Mouse (Mus musculus) MEL (cell line): ENCODE data around the gene Hax1. TPM values are rescaled to one million over a fixed set of nuclear protein-coding genes. Genes with fewer than 3 reads are reported as not detected.

Source experiments
- DNase-seq: peaks from one replicate; pipeline ENCODE4 v3.0.0; 2011; ENCODE audit warnings: low read depth, low spot score
- H3K27ac ChIP-seq: 2 replicates; pipeline ENCODE4 v1.5.1; 2012; ENCODE audit warnings: low read depth, mild to moderate bottlenecking, control low read depth, low read length, moderate library complexity; ENCODE audit not compliant: control insufficient read depth
- H3K27me3 ChIP-seq, 2 experiments: fragments of 150-350 bp in 1 of 2; sonication (generic) in 1 of 2; 2 replicates each; pipeline ENCODE4 v1.6.1; 2012; ENCODE audit warnings: low read length in 2 of 2, mild to moderate bottlenecking in 2 of 2, improper control_type of control experiment in 1 of 2, moderate library complexity in 1 of 2; ENCODE audit not compliant: insufficient read depth in 2 of 2, control insufficient read depth in 1 of 2
- H3K36me3 ChIP-seq, 2 experiments: 2 replicates each; pipeline ENCODE4 v1.6.1; 2012 to 2014; ENCODE audit warnings: low read length in 2 of 2, improper control_type of control experiment in 1 of 2, inconsistent platforms in 1 of 2, mild to moderate bottlenecking in 1 of 2; ENCODE audit not compliant: insufficient read depth in 2 of 2, control insufficient read depth in 1 of 2
- H3K4me1 ChIP-seq, 2 experiments: fragments of 150-350 bp in 1 of 2; sonication (generic) in 1 of 2; 2 replicates each; pipeline ENCODE4 v1.6.1; 2012; ENCODE audit warnings: low read length in 2 of 2, improper control_type of control experiment in 1 of 2, mild to moderate bottlenecking in 1 of 2; ENCODE audit not compliant: insufficient read depth in 2 of 2, control insufficient read depth in 1 of 2
- H3K4me3 ChIP-seq, 2 experiments: fragments of 150-350 bp in 1 of 2; sonication (generic) in 1 of 2; 2 replicates each; pipeline ENCODE4 v1.5.1; 2012; ENCODE audit warnings: low read depth in 2 of 2, low read length in 2 of 2, mild to moderate bottlenecking in 2 of 2, moderate library complexity in 2 of 2, control low read depth in 1 of 2, improper control_type of control experiment in 1 of 2; ENCODE audit not compliant: control insufficient read depth in 1 of 2, insufficient read depth in 1 of 2
- H3K79me2 ChIP-seq: 2 replicates; pipeline ENCODE4 v1.6.1; 2012; ENCODE audit warnings: mild to moderate bottlenecking, low read length, moderate library complexity; ENCODE audit not compliant: control insufficient read depth, poor library complexity, insufficient read depth
- H3K9ac ChIP-seq: 2 replicates; pipeline ENCODE4 v1.6.1; 2012; ENCODE audit warnings: low read depth, mild to moderate bottlenecking, control low read depth, low read length, moderate library complexity; ENCODE audit not compliant: control insufficient read depth, poor library complexity, severe bottlenecking
- H3K9me3 ChIP-seq: fragments of 150-350 bp; sonication (generic); replicated peaks from 2 replicates; pipeline ENCODE4 v1.6.1; 2012; ENCODE audit warnings: mild to moderate bottlenecking, low read length, improper control_type of control experiment, moderate library complexity; ENCODE audit not compliant: insufficient read depth
- BHLHE40 ChIP-seq: IDR thresholded peaks from 2 replicates; pipeline ENCODE4 v1.6.1; 2012; ENCODE audit warnings: low read depth, mild to moderate bottlenecking, inconsistent platforms, low read length, improper control_type of control experiment, borderline replicate concordance
- CHD1 ChIP-seq: IDR thresholded peaks from 2 replicates; pipeline ENCODE4 v1.6.1; 2012; ENCODE audit warnings: low read depth, mild to moderate bottlenecking, inconsistent platforms, low read length, improper control_type of control experiment
- CTCF ChIP-seq, 3 experiments: IDR thresholded peaks in 2 of 3; conservative IDR thresholded peaks in 1 of 3; 2 replicates each; pipeline ENCODE4 v1.5.1; 2011 to 2012; ENCODE audit warnings: low read length in 3 of 3, low read depth in 2 of 3, mild to moderate bottlenecking in 2 of 3, improper control_type of control experiment in 1 of 3, inconsistent platforms in 1 of 3, mixed read lengths in 1 of 3, moderate library complexity in 1 of 3; ENCODE audit not compliant: control insufficient read depth in 1 of 3, insufficient read depth in 1 of 3, poor library complexity in 1 of 3, severe bottlenecking in 1 of 3
- E2F4 ChIP-seq: IDR thresholded peaks from 2 replicates; pipeline ENCODE4 v1.6.1; 2011; ENCODE audit warnings: low read depth, low read length, improper control_type of control experiment, borderline replicate concordance
- ELF1 ChIP-seq: IDR thresholded peaks from 2 replicates; pipeline ENCODE4 v1.6.1; 2014; ENCODE audit warnings: low read depth, mild to moderate bottlenecking, inconsistent platforms, low read length, improper control_type of control experiment, moderate library complexity
- EP300 ChIP-seq, 2 experiments: IDR thresholded peaks; 2 replicates each; pipeline ENCODE4 v1.6.1; 2011; ENCODE audit warnings: improper control_type of control experiment in 2 of 2, low read length in 2 of 2, low read depth in 1 of 2, mild to moderate bottlenecking in 1 of 2
- ETS1 ChIP-seq: IDR thresholded peaks from 2 replicates; pipeline ENCODE4 v1.6.1; 2012; ENCODE audit warnings: low read depth, mild to moderate bottlenecking, inconsistent platforms, low read length, improper control_type of control experiment, moderate library complexity
- MAFK ChIP-seq: IDR thresholded peaks from 2 replicates; pipeline ENCODE4 v1.6.1; 2011; ENCODE audit warnings: low read depth, mild to moderate bottlenecking, low read length, improper control_type of control experiment, borderline replicate concordance
- MAX ChIP-seq: IDR thresholded peaks from 2 replicates; pipeline ENCODE4 v1.6.1; 2011; ENCODE audit warnings: low read length, improper control_type of control experiment
- MAZ ChIP-seq: IDR thresholded peaks from 2 replicates; pipeline ENCODE4 v1.6.1; 2012; ENCODE audit warnings: low read depth, mild to moderate bottlenecking, inconsistent platforms, low read length, improper control_type of control experiment
- MEF2A ChIP-seq: IDR thresholded peaks from 2 replicates; pipeline ENCODE4 v1.6.1; 2014; ENCODE audit warnings: low read depth, mild to moderate bottlenecking, inconsistent platforms, low read length, improper control_type of control experiment; ENCODE audit not compliant: poor library complexity, insufficient replicate concordance, severe bottlenecking; ENCODE audit errors: extremely low read depth
- MXI1 ChIP-seq: IDR thresholded peaks from 2 replicates; pipeline ENCODE4 v1.6.1; 2011; ENCODE audit warnings: mild to moderate bottlenecking, low read depth, low read length, improper control_type of control experiment
- NELFE ChIP-seq: IDR thresholded peaks from 2 replicates; pipeline ENCODE4 v1.6.1; 2011; ENCODE audit warnings: low read depth, low read length, improper control_type of control experiment
- POLR2AphosphoS5 ChIP-seq: IDR thresholded peaks from 2 replicates; pipeline ENCODE4 v1.6.1; 2012; ENCODE audit warnings: low read depth, borderline replicate concordance, mild to moderate bottlenecking, inconsistent platforms, low read length, moderate library complexity, mixed read lengths
- RAD21 ChIP-seq: IDR thresholded peaks from 2 replicates; pipeline ENCODE4 v1.6.1; 2011; ENCODE audit warnings: mild to moderate bottlenecking, low read depth, low read length, improper control_type of control experiment
- RCOR1 ChIP-seq: IDR thresholded peaks from 2 replicates; pipeline ENCODE4 v1.6.1; 2012; ENCODE audit warnings: low read depth, mild to moderate bottlenecking, inconsistent platforms, low read length, improper control_type of control experiment
- SIN3A ChIP-seq: IDR thresholded peaks from 2 replicates; pipeline ENCODE4 v1.6.1; 2012; ENCODE audit warnings: low read length, improper control_type of control experiment, inconsistent platforms
- SMC3 ChIP-seq: IDR thresholded peaks from 2 replicates; pipeline ENCODE4 v1.6.1; 2011; ENCODE audit warnings: low read depth, low read length, improper control_type of control experiment
- TAL1 ChIP-seq: IDR thresholded peaks from 2 replicates; pipeline ENCODE4 v1.6.1; 2012; ENCODE audit warnings: mild to moderate bottlenecking, inconsistent platforms, low read length, moderate library complexity, mixed read lengths
- TCF12 ChIP-seq: IDR thresholded peaks from 2 replicates; pipeline ENCODE4 v1.6.1; 2014; ENCODE audit warnings: low read depth, mild to moderate bottlenecking, inconsistent platforms, low read length, improper control_type of control experiment, moderate library complexity
- UBTF ChIP-seq: IDR thresholded peaks from 2 replicates; pipeline ENCODE4 v1.6.1; 2012; ENCODE audit warnings: low read depth, mild to moderate bottlenecking, inconsistent platforms, low read length, improper control_type of control experiment, moderate library complexity, borderline replicate concordance; ENCODE audit not compliant: insufficient read depth
- USF1 ChIP-seq: IDR thresholded peaks from 2 replicates; pipeline ENCODE4 v1.6.1; 2014; ENCODE audit warnings: low read depth, mild to moderate bottlenecking, inconsistent platforms, low read length, improper control_type of control experiment, moderate library complexity
- USF2 ChIP-seq, 2 experiments: IDR thresholded peaks; 2 replicates each; pipeline ENCODE4 v1.6.1; 2011 to 2012; ENCODE audit warnings: improper control_type of control experiment in 2 of 2, low read length in 2 of 2, borderline replicate concordance in 1 of 2, inconsistent platforms in 1 of 2, low read depth in 1 of 2, mild to moderate bottlenecking in 1 of 2; ENCODE audit not compliant: insufficient read depth in 1 of 2
- ZKSCAN1 ChIP-seq: IDR thresholded peaks from 2 replicates; pipeline ENCODE4 v1.6.1; 2012; ENCODE audit warnings: low read depth, mild to moderate bottlenecking, inconsistent platforms, low read length, improper control_type of control experiment, moderate library complexity
- ZMIZ1 ChIP-seq: IDR thresholded peaks from 2 replicates; pipeline ENCODE4 v1.6.1; 2012; ENCODE audit warnings: low read depth, mild to moderate bottlenecking, inconsistent platforms, low read length, improper control_type of control experiment, moderate library complexity
- ZNF384 ChIP-seq: IDR thresholded peaks from 2 replicates; pipeline ENCODE4 v1.6.1; 2012; ENCODE audit warnings: low read depth, mild to moderate bottlenecking, inconsistent platforms, low read length, improper control_type of control experiment
- polyA plus RNA-seq, 2 experiments: library from polyadenylated mRNA; stranded (reverse) in 1 of 2; unstranded in 1 of 2; fragments of >175 nt in 1 of 2; fragments of >200 nt in 1 of 2; gene quantifications; 2 replicates each; pipeline versions ENCODE4 v1.2.1 to v1.2.4; 2012; ENCODE audit warnings: low replicate concordance in 2 of 2, low read depth in 1 of 2; ENCODE audit not compliant: insufficient read length in 2 of 2, insufficient read depth in 1 of 2, missing spikeins in 1 of 2
- total RNA-seq: library from RNA; depleted of rRNA; stranded (reverse); fragments of 300-350 nt; gene quantifications from 2 replicates; pipeline ENCODE4 v1.2.3, GENCODE M21; 2012

Hax1 gene
- total and polyA plus RNA-seq, 3 experiments = 232 to 322 TPM; not detected in 1

- TF ChIP-seq EP300 (IDR thresholded peaks at IDR 0.05; ENCODE audit: low read depth in 1 of 2, low read length in 2 of 2) (peak; percentile 12 to 22; a peak in 1 of 4 replicates), MAX (peak; percentile 26), RAD21 (peak; percentile 53), ELF1 (no peak), ZNF384 (no peak; the same call in 1 of the 2 replicates), MAFK (no peak), CHD1 (peak; percentile 78), E2F4 (no peak), MEF2A (no peak), MXI1 (peak; percentile 82), MAZ (peak; percentile 60), BHLHE40 (no peak), ZKSCAN1 (no peak), USF1 (0 out of 2 replicates have a peak, but pooled peaks have one; percentile 12), RCOR1 (0 out of 2 replicates have a peak, but pooled peaks have one; percentile 36), TAL1 (no peak), CTCF (IDR thresholded peaks at IDR 0.05 in 2 of 3, conservative IDR thresholded peaks at IDR 0.05 in 1 of 3; ENCODE audit: control insufficient read depth in 1 of 3, insufficient read depth in 1 of 3, low read depth in 2 of 3, low read length in 3 of 3, poor library complexity in 1 of 3, severe bottlenecking in 1 of 3) (peak; percentile 86 to 93 (median 88)), SMC3 (peak; percentile 86), NELFE (no peak), TCF12 (no peak), SIN3A (peak; percentile 36; the same call in 1 of the 2 replicates), ZMIZ1 (no peak), ETS1 (no peak), USF2 (IDR thresholded peaks at IDR 0.05; ENCODE audit: borderline replicate concordance in 1 of 2, insufficient read depth in 1 of 2, low read depth in 1 of 2, low read length in 2 of 2) (no peak), POLR2AphosphoS5 (no peak), UBTF (no peak)
- peak overlapping the region; percentile 44 for H3K27ac ChIP-seq
- H3K27me3 ChIP-seq = no peaks in the 10 kb centered on the region
- H3K36me3 ChIP-seq = peaks cover 0 to 10% of the 10 kb centered on the region in 2 experiments; a peak in 2 of 4 replicates
- H3K79me2 ChIP-seq = peaks cover 14% of the 10 kb centered on the region
- DNase-seq = peak; percentile 92
- H3K9me3 ChIP-seq = no peaks in the 10 kb centered on the region
- H3K9ac ChIP-seq = peak overlapping the region; percentile 83
- peaks cover 0 to 28% of the 10 kb centered on the region in 2 experiments; a peak in 3 of 4 replicates for H3K4me1 ChIP-seq
- H3K4me3 ChIP-seq = peak overlapping the region; percentile 73 to 80
These were observed 34.4 kb downstream of the Hax1 start for GRCm38 (mm10) chr3:89963926-89964739.
